Mouse (Mus musculus) lung, postnatal 25 days (tissue): Measurements from ENCODE around the gene Clec2e.

ENCODE experiments used
- DNase-seq: peaks from one replicate; pipeline ENCODE4 v3.0.0; 2022; ENCODE audit warnings: low spot score

Gene Clec2e

DNA sequence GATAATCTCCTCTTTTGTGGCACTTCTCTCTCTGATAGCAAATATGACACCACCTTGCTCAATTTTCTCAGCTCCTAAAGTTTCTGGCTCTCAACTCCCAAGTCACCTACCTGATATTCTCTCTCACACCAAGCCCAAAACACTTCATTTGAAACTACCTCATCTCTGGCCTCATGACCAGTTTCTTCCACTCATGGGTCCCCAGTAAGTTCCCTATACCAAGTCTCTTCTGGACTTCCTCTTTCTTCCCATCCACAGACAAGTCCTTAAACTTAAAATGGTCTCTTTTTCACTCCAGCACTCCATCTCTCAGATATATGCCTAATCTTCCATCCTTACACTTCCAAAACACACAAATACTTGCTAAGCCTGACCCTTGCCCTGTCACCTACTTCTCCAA is 42.7 kb downstream of the Clec2e start:
- no peak for DNase-seq

GRCm38 (mm10) chr6:129056237-129056636 is 44.5 kb downstream of the Clec2e start:
- no peak for DNase-seq

GRCm38 (mm10) chr6:129051731-129052130 is 49.0 kb downstream of the Clec2e start:
- no peak for DNase-seq

DNA sequence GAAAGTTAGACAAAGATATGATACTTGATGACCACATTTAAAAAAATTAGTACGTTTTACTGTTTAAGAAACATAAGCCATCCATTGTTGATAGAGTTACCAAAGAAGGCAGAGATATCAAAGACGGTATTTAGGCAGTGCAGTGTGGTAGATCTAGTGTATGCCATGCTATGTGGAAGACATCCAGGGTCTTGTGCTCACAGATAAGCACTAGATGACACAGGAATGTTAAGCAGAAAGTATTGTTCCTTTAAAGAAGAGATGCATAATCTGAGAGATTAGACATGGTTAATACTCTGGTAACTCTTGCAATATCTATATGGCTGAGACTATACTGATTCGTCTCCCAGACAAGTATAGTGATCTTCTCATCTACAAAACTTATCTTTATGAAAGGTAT is 49.6 kb downstream of the Clec2e start:
- no peak for DNase-seq

DNA sequence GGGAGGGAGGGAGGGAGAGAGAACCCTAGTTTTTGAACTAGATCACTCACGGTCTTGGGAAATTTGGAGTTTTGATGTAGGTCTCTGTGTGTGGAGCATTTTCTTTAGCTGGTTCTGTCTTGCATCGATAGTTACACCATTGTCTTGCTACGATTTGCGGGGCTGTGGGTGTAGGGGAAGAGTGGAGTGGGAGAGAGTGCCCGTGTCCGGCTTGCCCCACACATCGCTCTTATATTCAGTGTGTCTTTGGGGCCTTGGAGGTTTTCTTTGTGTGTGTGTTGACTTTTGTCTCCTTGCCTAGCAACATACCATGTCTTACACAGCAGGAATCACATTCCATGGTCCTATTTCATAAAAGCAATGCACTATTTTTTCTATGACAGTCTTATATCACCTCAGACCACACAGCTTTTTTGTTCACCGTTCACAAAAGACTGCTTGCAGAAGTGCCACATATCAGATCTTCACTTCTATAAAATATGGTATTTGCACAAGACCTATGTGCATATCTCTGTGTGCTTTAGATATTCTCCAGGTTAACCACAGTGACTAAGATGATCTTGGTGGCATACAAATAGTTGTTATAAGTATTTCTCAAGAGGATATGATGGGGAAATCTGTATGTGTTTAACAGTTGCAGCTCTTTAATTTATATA is 51.0 kb downstream of the Clec2e start:
- no peak for DNase-seq

DNA sequence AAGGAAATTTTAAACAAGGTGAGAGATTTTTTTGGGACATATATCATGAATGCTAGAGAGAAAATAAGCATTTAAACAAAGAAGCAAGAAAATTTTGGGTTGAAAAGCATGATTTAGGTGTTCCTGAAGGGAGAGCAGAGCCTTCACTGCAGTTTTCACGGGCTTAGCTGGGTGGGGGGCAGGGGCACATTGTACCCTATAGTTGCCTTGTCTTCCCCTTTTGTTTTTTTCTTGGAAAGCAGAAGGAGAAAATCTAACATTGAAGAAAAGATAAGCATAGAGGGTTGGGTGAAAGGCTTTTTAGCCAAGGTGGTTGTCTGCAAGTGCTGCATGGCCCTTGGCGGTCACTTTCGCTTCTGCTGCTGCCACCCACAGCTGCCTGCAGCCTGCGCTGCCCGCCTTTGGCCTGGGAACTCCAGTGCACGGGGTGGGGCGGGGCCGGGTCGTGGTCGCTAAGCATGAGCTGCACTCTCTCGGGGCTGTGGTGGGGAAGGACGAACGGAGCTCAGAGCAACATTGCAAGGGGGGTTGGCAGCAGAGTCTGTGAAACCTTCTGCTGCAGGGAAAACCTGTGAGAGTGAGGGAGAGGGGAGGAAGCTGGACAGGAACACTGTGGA is 51.7 kb downstream of the Clec2e start:
- peak; percentile 59 for DNase-seq

DNA sequence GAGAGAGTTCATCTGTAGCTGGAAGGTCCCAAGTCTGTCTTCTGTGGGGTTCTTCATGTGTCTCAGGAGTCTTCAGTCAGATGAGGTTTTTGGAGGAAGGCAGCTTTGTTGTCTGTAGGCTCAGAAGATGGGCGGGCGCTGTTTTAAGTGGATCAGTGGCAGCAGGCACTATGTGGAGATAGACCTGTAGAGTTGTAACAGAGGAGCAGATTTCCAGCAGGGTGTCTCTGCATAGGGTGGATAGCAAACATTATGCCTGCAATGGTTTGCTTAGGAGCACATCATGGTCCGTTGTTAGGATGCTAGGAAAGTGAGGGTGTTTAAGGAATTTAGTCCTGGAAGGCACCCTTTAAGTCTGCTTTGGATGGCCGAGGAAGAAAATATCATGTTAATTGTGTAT is 52.3 kb downstream of the Clec2e start:
- DNase-seq = no peak

DNA sequence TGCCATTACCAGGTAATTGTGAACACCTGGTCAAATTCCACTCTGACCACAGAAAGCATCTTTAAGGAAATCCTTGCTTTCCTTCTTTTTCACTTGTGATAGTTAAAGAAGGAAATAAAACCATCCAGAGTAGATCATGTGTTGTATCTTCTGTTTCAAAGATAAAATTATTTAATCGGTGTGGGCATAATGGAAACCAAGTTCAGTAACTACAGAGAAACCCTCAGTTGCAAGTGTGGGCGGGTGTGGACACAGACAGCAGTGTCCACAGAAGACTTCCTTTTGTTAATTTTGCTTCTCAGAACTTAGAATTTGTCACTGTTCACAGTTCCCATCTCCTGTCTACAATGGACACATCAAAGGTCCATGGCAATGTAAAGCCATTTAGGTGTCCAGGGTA is 55.1 kb downstream of the Clec2e start, which contains the start of gene Klrb1f:
Gene Klrb1f, plus strand, starts transcription at position 301 of the 400 bp plus-strand sequence.
- no peak for DNase-seq

DNA sequence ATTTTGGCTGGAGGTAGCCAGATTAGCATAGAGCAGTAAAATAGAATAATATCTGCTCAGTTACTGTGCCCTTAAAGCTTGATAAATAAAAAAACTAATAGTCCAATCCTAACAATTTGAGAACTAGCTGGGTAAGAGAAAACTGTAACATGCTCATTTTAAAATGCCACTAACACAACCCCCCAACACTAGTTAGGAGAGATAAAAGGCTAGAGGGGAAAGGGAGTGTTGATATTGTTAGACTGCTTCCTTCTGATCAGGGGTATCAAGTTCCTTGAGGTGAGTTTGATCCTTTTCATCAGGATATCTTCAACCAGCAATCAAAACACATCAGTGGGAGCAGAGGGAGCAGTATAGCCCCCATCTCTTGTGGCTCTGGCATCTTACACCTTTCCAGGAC is 58.2 kb downstream of the Clec2e start:
- no peak for DNase-seq
